Mouse (Mus musculus) B cell, adult (primary cell): ENCODE measurements around the gene Gm9767. TPM values are rescaled to one million over a fixed set of nuclear protein-coding genes. Genes with fewer than 3 reads are reported as not detected.

Experiments used
- total RNA-seq: library from RNA; stranded (reverse); gene quantifications from 4 replicates; pipeline ENCODE4 v1.2.4, GENCODE M21; 2023; ENCODE audit not compliant: inconsistent age

The Gm9767 gene
- total RNA-seq, result not detected in 4 replicates

GRCm38 (mm10) chr10:26077671-26078481, at the start of gene Gm9767:
Gene Gm9767, plus strand, starts transcription at chr10:26078255.

DNA sequence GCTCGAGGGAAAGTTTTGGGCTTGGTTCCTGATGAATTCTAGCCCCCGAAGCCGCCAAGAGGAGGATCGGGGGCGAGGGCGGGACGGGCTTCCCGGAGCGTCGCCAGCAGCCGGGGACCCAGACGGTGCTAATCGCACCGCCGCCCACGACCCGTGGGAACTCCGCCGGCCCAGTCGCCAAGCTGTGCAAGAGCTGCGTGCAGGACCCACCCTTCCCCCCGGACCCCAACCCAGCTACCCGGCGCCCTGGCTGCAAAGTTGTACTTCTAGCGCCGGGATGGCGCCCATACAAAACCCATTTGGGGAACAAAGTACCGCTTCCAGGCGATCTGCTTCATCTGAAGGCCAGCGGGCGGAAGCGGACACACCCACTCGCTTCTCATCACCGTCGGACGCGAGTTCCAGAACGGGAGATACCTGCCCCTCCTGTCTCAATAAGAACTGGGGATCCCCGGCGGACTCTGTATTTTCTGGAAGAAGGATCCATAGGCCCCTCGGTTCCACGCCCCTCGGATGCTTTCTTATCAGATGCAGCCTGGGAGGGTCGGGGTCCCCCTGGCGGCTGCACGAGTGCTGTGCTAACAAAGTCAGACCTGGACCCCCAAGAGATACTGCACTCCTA, 577 bp downstream of the Gm9767 start, which contains the start of gene Tmem200a:
Gene Tmem200a (minus strand): TSS at position 532 of the 622 bp plus-strand sequence.

Other genes with a start within 250 kb of the Gm9767 start
- not detected in 4 replicates for gene Tmem200a, start 797 bp downstream of the Gm9767 start, total RNA-seq
- not detected in 4 replicates for gene Samd3, start 151.5 kb downstream of the Gm9767 start, total RNA-seq